Mouse (Mus musculus) midbrain, embryonic 15.5 days (tissue): ENCODE data around the gene H2-M2. TPM values are rescaled to one million over a fixed set of nuclear protein-coding genes. Genes with fewer than 3 reads are reported as not detected.
"Not testable (repeated sequence)": the region's sequence is repeated elsewhere in the genome, so short reads cannot be mapped to it uniquely, and the experiment has no call there.

ENCODE experiments used
- ATAC-seq: fragments of 200-750 bp; cut with Nextera tagmentation; replicated peaks from 2 replicates; pipeline ENCODE4 v1.8.0; 2017; ENCODE audit warnings: moderate TSS enrichment
- H3K27ac ChIP-seq: fragments of 300-500 bp; sonication (generic); 2 replicates; pipeline ENCODE4 v1.5.1; 2015; ENCODE audit warnings: mild to moderate bottlenecking, inconsistent platforms
- H3K27me3 ChIP-seq: fragments of 300-500 bp; sonication (generic); replicated peaks from 2 replicates; pipeline ENCODE4 v1.6.1; 2015; ENCODE audit warnings: inconsistent platforms
- H3K36me3 ChIP-seq: fragments of 300-500 bp; sonication (generic); replicated peaks from 2 replicates; pipeline ENCODE4 v1.6.1; 2015; ENCODE audit warnings: inconsistent platforms
- H3K4me1 ChIP-seq: fragments of 300-500 bp; sonication (generic); 2 replicates; pipeline ENCODE4 v1.6.1; 2015; ENCODE audit warnings: inconsistent platforms
- H3K4me2 ChIP-seq: fragments of 300-500 bp; sonication (generic); 2 replicates; pipeline ENCODE4 v1.6.1; 2015; ENCODE audit warnings: inconsistent platforms, mild to moderate bottlenecking, moderate library complexity
- H3K4me3 ChIP-seq: fragments of 300-500 bp; sonication (generic); 2 replicates; pipeline ENCODE4 v1.5.1; 2015; ENCODE audit warnings: mild to moderate bottlenecking, inconsistent platforms
- H3K9ac ChIP-seq: fragments of 300-500 bp; sonication (generic); 2 replicates; pipeline ENCODE4 v1.6.1; 2015; ENCODE audit warnings: mild to moderate bottlenecking, inconsistent platforms
- H3K9me3 ChIP-seq: fragments of 300-500 bp; sonication (generic); 2 replicates; pipeline ENCODE4 v1.6.1; 2016; ENCODE audit warnings: inconsistent platforms
- WGBS: fragments of 180-500 bp; shearing (Covaris S2); methylation state at CpG from one replicate; pipeline ENCODE4 v1.1.7; 2015; ENCODE audit warnings: mixed read lengths; 5-methylcytosine and 5-hydroxymethylcytosine counted together
- polyA plus RNA-seq: library from polyadenylated mRNA; unstranded; fragments of >200 nt; fragmentation: Nextera tagmentation; extraction: Ambion mirVana; gene quantifications from 2 replicates; pipeline ENCODE4 v1.2.1, GENCODE M21; 2015

H2-M2 gene
- not detected in 2 replicates for polyA plus RNA-seq

DNA sequence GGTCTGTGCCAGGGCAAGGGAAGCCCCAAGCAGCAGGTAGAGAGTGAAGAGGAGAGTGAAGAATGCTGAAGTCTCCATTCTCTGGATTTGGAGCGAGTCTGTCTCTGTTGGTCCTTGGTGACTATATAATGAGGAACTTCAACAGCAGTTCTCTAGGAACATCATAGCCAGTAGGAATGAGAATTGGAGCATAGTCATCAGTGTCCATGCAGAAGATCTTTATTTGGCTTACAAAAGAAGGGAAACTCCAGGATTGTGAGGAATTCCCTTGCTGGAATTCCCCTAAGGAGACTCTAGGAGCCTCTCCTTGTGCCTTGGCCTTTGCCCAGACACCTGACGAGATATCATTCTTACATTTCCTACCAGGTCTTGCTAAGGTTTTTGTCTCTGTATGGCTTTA lies at the start of gene H2-M2:
TSS of gene H2-M2 (minus strand) at position 101 of the 400 bp plus-strand sequence.
- 82% methylated on average over 2 of the region's 2 CpGs for WGBS
- Histone ChIP-seq H3K27ac (no peak within 1 kb of the TSS), H3K36me3 (no peaks in the 10 kb centered on the region), H3K4me3 (no peak within 1 kb of the TSS), H3K9ac (no peak within 1 kb of the TSS), H3K4me2 (no peak within 1 kb of the TSS), H3K9me3 (no peaks in the 10 kb centered on the region), H3K4me1 (no peaks in the 10 kb centered on the region), H3K27me3 (no peaks in the 10 kb centered on the region)
- ATAC-seq, result no peak

DNA sequence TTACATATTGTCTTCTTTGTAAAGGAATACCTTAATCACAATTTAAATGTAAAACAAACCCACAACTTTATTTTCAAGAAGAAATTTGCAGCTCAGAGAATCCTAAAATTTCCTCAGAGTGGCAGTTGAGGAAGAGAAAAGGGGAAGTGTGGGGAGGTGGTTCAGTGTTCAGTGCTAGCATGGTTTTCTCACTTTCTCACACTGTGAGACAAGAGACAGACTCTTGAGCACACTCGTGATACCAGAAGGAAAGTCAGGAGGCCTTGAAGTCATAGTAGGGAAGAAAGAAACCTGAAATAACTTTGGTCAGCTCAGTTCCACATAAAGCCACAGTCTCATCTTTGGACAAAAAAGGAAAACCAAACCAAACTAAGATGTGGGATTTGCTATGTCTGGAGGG lies 42.1 kb upstream of the H2-M2 start:
- not testable (repeated sequence) for H3K27me3 ChIP-seq, H3K4me1 ChIP-seq, ATAC-seq, H3K9me3 ChIP-seq, H3K4me2 ChIP-seq, H3K9ac ChIP-seq, H3K4me3 ChIP-seq, H3K36me3 ChIP-seq, H3K27ac ChIP-seq
- WGBS, result 78% methylated on average over 1 of the region's 1 CpGs

DNA sequence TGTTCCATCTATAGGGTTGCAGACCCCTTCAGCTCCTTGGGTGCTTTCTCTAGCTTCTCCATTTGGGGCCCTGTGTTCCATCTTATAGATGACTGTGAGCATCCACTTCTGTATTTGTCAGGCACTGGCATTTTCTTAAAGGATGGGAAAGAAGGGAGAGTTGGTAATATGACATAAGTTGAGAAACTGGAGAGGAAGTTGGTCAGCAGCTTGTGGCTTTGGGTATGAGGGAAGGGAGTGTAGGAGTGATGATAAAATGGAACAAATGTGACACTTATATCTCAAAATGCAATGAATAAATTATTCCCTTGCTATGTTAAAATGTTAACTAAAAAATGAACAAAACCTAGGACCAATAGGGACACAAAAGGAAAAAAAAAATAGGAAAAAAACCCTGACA lies 41.3 kb upstream of the H2-M2 start:
- H3K27me3 ChIP-seq, H3K27ac ChIP-seq, H3K4me2 ChIP-seq, H3K9ac ChIP-seq, H3K9me3 ChIP-seq, H3K4me3 ChIP-seq, H3K4me1 ChIP-seq, ATAC-seq, H3K36me3 ChIP-seq: not testable (repeated sequence)

DNA sequence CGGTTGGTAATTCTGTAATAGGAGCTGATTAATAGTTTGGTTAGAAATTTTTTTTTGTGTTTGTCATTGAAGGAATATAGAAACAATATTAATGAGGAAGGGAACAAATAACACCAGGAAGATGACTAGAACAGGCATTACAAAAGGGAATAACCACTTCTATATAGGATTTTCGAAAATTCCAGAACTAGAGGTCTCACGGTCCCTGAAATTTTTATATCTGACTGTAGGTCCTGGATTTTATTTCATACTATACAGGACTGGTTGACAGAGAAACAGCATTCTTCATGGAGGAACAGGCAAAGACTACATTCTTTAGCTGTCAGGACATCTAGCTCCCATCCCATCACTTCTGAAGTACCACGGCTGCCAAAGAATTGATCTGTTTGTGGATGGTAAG lies 24.4 kb upstream of the H2-M2 start, which contains the start of gene Olfr111:
TSS of gene Olfr111 (plus strand) at position 301 of the 400 bp plus-strand sequence.
- Histone ChIP-seq H3K9me3 (no peaks in the 10 kb centered on the region), H3K4me3 (no peak within 1 kb of the TSS), H3K4me2 (no peak within 1 kb of the TSS), H3K9ac (no peak within 1 kb of the TSS), H3K27ac (no peak within 1 kb of the TSS), H3K27me3 (no peaks in the 10 kb centered on the region), H3K36me3 (no peaks in the 10 kb centered on the region), H3K4me1 (no peaks in the 10 kb centered on the region)
- ATAC-seq, result no peak
- whole genome bisulfite sequencing, result 91% methylated on average over 4 of the region's 4 CpGs

DNA sequence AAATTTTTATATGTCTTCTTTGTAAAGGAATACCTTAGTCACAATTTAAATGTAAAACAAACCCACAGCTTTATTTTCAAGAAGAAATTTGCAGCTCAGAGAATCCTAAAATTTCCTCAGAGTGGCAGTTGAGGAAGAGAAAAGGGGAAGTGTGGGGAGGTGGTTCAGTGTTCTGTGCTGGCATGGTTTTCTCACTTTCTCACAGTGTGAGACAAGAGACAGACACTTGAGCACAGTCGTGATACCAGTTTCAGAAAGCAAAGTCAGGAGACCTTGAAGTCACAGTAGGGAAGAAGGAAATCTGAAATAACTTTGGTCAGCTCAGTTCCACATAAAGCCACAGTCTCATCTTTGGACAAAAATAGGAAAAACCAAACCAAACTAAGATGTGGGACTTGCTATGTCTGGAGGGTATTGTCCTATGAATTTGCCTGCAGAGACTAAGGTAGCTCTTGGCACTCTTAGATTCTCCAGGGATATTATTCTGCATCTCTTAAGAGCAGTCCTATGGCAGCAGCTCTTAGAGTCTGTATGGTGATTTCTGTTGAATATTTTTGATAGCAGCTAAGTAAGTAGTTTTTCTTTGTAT lies 8.7 kb upstream of the H2-M2 start, which contains the start of gene Olfr110:
TSS of gene Olfr110 (plus strand) at position 539 of the 589 bp plus-strand sequence.
- no peak for ATAC-seq
- WGBS, result 66% methylated on average over 1 of the region's 1 CpGs
- Histone ChIP-seq H3K27ac (no peak within 1 kb of the TSS), H3K4me2 (no peak within 1 kb of the TSS), H3K9ac (no peak within 1 kb of the TSS), H3K36me3 (no peaks in the 10 kb centered on the region), H3K4me3 (no peak within 1 kb of the TSS), H3K27me3 (no peaks in the 10 kb centered on the region), H3K9me3 (no peaks in the 10 kb centered on the region), H3K4me1 (no peaks in the 10 kb centered on the region)

DNA sequence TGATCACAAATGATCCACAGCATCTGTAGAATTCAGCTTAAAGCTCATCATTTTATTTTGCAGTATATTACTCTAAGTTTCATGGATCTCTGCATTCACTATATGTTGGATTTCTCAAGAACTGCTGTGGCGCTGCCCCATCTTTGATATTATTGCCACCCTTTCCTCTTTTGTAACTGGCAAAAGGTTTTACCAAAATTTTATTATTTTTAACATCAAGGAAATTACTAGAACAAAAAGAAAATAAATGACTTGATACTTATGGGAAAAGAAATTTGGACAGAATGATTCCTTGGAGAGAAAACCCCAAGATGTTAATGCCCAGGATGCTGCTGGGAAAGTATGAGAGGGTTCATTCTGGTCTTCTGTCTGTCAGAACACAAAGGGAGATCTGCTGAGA lies 24.7 kb downstream of the H2-M2 start, which contains the start of gene Olfr109:
TSS of gene Olfr109 (plus strand) at position 301 of the 400 bp plus-strand sequence.
- H3K4me2 ChIP-seq, result no peak within 1 kb of the TSS
- ATAC-seq, result no peak
- 98% methylated on average over 1 of the region's 1 CpGs for WGBS
- no peak within 1 kb of the TSS for H3K4me3 ChIP-seq
- no peaks in the 10 kb centered on the region for H3K27me3 ChIP-seq
- no peak within 1 kb of the TSS for H3K9ac ChIP-seq
- H3K36me3 ChIP-seq, result no peaks in the 10 kb centered on the region
- H3K4me1 ChIP-seq, result no peaks in the 10 kb centered on the region
- H3K9me3 ChIP-seq, result no peaks in the 10 kb centered on the region
- no peak within 1 kb of the TSS for H3K27ac ChIP-seq

DNA sequence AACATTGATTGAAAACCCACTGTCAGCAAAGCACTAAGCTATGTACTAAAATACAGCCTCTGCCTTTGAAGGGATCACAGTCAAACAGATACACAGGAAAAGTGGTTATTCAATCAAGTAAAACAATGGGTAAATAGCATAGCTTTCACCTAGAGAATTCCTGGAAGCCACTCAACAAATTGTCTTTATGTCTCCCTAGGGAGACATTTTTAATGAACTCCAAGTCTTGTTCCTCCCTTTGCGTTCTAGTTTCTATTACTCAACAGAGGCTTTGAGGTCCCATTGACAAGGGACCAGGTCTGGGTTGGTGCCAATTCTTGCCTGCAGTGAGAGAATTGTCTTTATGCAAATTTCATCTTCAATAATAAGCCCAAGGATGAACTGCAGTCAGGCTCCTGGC lies 38.2 kb downstream of the H2-M2 start, which contains the start of gene Olfr108:
TSS of gene Olfr108 (plus strand) at position 301 of the 400 bp plus-strand sequence.
- H3K4me3 ChIP-seq, result no peak within 1 kb of the TSS
- no peaks in the 10 kb centered on the region for H3K9me3 ChIP-seq
- no peaks in the 10 kb centered on the region for H3K27me3 ChIP-seq
- H3K36me3 ChIP-seq, result no peaks in the 10 kb centered on the region
- no peak for ATAC-seq
- no peak within 1 kb of the TSS for H3K27ac ChIP-seq
- 81% methylated on average over 1 of the region's 1 CpGs for WGBS
- no peak within 1 kb of the TSS for H3K4me2 ChIP-seq
- H3K9ac ChIP-seq, result no peak within 1 kb of the TSS
- no peaks in the 10 kb centered on the region for H3K4me1 ChIP-seq

Other genes starting within 250 kb of the H2-M2 start
- gene Olfr97, start 246.2 kb downstream of the H2-M2 start, polyA plus RNA-seq, result not detected in 2 replicates
- gene Olfr98, start 219.8 kb downstream of the H2-M2 start, polyA plus RNA-seq, result not detected in 2 replicates
- 1.3 and 1.6 TPM in 2 replicates for gene H2-M3, start 213.3 kb downstream of the H2-M2 start, polyA plus RNA-seq
- not detected in 2 replicates for gene Olfr99, start 200.1 kb downstream of the H2-M2 start, polyA plus RNA-seq
- gene Olfr101, start 179.2 kb downstream of the H2-M2 start, polyA plus RNA-seq, result not detected in 2 replicates
- not detected in 2 replicates for gene Olfr102, start 166.5 kb downstream of the H2-M2 start, polyA plus RNA-seq
- gene Olfr103, start 143.9 kb downstream of the H2-M2 start, polyA plus RNA-seq, result not detected in 2 replicates
- not detected in 2 replicates for gene Olfr104-ps, start 124.0 kb downstream of the H2-M2 start, polyA plus RNA-seq
- gene Olfr105-ps, start 104.5 kb downstream of the H2-M2 start, polyA plus RNA-seq, result not detected in 2 replicates
- gene Olfr106-ps, start 93.2 kb downstream of the H2-M2 start, polyA plus RNA-seq, result not detected in 2 replicates
- gene Olfr107, start 84.3 kb downstream of the H2-M2 start, polyA plus RNA-seq, result not detected in 2 replicates
- not detected in 2 replicates for gene Olfr108, start 38.1 kb downstream of the H2-M2 start, polyA plus RNA-seq
- gene Olfr109, start 24.6 kb downstream of the H2-M2 start, polyA plus RNA-seq, result not detected in 2 replicates
- gene Olfr110, start 8.9 kb upstream of the H2-M2 start, polyA plus RNA-seq, result not detected in 2 replicates
- gene Olfr111, start 24.5 kb upstream of the H2-M2 start, polyA plus RNA-seq, result not detected in 2 replicates
- gene Olfr112, start 85.9 kb upstream of the H2-M2 start, polyA plus RNA-seq, result not detected in 2 replicates
- gene Olfr113, start 94.1 kb upstream of the H2-M2 start, polyA plus RNA-seq, result not detected in 2 replicates
- not detected in 2 replicates for gene Olfr114, start 109.2 kb upstream of the H2-M2 start, polyA plus RNA-seq
- gene Olfr115, start 143.6 kb upstream of the H2-M2 start, polyA plus RNA-seq, result not detected in 2 replicates
- not detected in 2 replicates for gene Olfr116, start 143.6 kb upstream of the H2-M2 start, polyA plus RNA-seq
- not detected in 2 replicates for gene Olfr117, start 180.2 kb upstream of the H2-M2 start, polyA plus RNA-seq
- gene Olfr118, start 183.4 kb upstream of the H2-M2 start, polyA plus RNA-seq, result not detected in 2 replicates
- not detected in 2 replicates for gene Olfr119, start 213.0 kb upstream of the H2-M2 start, polyA plus RNA-seq
- gene Olfr120, start 238.3 kb upstream of the H2-M2 start, polyA plus RNA-seq, result not detected in 2 replicates